Mouse (Mus musculus) CD4-positive, CD25-positive, alpha-beta regulatory T cell, adult 2 months (primary cell): ENCODE data around the gene Pex11b.
"Not testable (repeated sequence)": the region's sequence is repeated elsewhere in the genome, so short reads cannot be mapped to it uniquely, and the experiment has no call there.

ENCODE experiments used
- DNase-seq: peaks from one replicate; pipeline ENCODE4 v3.0.0-alpha.2; 2012; ENCODE audit warnings: low read depth, low spot score

Pex11b gene

DNA sequence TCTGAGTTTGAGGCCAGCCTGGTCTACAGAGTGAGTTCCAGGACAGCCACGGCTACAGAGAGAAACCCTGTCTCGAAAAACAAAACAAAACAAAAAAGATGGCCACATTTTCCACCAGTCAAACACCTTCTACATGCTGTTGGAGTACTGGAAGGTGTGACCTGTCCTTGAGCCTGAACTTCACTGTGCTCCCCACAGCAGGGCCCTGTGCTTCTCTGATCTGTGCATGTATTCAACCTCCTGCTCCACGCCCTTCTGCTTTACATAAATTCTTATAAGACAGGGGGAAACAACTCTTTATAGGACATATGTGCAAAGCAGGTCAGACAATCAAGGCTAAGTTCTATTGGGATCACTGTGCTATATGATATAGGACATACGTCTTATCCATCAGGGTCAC, 12.0 kb upstream of the Pex11b start:
- DNase-seq, result no peak

- DNase-seq, result peak; percentile 97
Observed at GRCm38 (mm10) chr3:96629729-96630600, 5.2 kb upstream of the Pex11b start, which contains the start of gene Rbm8a. Gene Rbm8a (plus strand): TSS chr3:96629933.

DNA sequence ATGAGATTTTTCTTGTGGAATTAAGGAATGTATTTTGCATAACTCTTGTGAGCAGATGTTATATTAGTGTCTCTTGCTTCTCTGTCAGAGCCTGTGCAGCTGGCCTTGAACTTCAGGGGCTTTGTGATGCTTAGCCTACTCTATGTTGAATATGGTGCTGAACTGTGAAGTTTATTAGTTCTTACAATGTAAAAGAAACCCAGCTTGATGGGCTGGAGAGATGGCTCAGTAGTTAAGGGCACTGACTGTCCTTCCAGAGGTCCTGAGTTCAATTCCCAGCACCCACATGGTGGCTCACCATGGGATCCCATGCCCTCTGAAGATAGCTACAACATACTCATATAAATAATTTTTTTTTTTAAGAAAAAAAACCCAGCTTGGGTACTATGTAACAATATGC, 3.1 kb upstream of the Pex11b start:
- no peak for DNase-seq

GRCm38 (mm10) chr3:96634015-96634414, 1.2 kb upstream of the Pex11b start:
- no peak for DNase-seq

DNA sequence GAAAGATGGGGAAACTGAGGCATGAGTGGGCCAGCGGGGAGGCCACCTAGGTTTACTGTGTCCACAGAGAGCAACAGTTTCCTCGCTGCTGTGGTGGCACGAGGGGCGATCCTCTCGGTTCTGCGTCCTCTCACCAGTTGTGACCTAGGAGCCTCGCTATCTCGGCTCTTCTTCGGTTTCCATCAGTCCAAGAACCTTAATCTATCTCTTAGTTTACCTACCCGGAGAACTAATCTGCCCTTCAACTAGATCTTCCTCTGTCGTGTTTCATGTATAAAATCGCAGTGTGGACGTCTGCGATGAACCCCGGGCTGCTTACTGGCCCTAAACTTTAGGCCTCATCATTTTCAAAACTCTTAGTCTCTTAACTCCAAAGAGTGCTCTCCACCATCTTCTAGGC, 730 bp downstream of the Pex11b start:
- no peak for DNase-seq

- DNase-seq, result no peak
Observed at GRCm38 (mm10) chr3:96636448-96636847, 1.3 kb downstream of the Pex11b start.

GRCm38 (mm10) chr3:96639219-96639618, 4.0 kb downstream of the Pex11b start:
- DNase-seq, result peak; percentile 84

GRCm38 (mm10) chr3:96645018-96645649, 10.0 kb downstream of the Pex11b start, which contains the start of gene Itga10:
Gene Itga10 (plus strand): TSS chr3:96645584.
- peak; percentile 51 for DNase-seq

- no peak for DNase-seq
Observed at GRCm38 (mm10) chr3:96647365-96647764, 12.2 kb downstream of the Pex11b start.

- no peak for DNase-seq
Observed at GRCm38 (mm10) chr3:96660901-96661300, 25.7 kb downstream of the Pex11b start.

DNA sequence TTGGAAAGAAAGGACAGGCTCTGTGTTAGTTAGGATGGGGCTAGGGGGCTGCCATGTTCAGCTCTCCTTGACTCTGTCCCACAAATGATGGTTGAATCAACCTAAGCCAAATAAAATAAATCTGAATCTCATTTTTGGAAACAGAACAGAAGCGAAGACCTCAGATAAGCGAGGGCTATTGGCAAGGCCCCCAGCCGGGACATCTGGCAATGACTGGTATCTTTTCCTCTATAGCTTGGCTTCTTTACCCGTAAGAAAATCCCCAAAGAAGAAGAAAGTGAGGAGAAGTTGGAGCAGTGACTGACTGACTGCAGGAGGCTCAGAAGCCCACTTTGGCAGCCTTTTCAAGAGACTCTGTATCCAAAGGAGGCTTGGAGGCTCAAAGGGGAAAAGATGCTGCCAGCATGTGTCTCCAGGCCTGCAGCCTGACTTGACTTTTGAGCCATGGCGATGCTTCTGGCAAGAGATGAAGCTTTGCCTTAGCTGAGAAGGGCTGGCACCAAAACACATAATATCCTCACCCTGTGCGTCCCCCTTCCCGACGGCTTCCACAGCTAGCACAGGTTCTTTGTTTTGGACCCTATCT, 27.6 kb downstream of the Pex11b start:
- DNase-seq, result no peak

DNA sequence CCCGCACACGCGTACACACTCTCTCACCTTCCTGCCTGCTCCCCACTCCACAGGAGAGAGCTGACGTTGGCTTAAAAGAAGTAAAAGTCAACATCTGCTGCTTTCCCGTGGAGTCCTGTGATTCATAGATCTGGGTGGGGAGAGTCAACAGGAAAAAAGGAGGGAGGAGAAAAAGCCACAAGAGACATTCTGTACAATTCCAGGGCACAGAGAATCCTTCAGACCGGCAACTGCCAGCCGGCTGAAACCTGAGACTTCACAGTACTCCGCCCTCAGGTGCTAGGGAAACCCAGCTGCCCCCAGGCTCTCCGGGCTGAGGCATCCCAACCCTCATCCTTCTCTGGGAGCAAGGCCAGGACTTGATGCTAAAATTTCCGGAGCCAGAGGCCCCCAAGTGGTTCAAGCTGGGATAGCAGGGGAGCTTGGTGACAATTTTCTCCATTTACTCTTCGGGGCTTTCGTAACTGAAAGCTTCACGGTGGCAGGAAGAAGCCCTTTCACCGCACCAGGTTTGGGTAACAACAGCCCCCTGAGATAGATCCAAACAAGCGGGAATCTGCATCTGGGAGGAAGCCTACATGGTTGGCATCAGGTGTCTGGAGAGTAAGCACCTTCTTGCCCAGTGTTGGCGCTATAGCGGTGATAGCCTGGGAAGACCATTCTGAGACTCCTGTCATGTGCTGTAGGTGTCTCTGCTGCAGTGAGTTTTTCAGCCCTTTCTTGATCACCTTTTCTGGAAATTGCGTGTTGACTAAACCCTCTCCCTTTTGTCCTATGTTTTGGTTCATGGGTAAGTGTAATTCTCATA, 28.5 kb downstream of the Pex11b start:
- DNase-seq, result peak; percentile 77

- not testable (repeated sequence) for DNase-seq
Observed at GRCm38 (mm10) chr3:96665732-96666363, 30.7 kb downstream of the Pex11b start.

DNA sequence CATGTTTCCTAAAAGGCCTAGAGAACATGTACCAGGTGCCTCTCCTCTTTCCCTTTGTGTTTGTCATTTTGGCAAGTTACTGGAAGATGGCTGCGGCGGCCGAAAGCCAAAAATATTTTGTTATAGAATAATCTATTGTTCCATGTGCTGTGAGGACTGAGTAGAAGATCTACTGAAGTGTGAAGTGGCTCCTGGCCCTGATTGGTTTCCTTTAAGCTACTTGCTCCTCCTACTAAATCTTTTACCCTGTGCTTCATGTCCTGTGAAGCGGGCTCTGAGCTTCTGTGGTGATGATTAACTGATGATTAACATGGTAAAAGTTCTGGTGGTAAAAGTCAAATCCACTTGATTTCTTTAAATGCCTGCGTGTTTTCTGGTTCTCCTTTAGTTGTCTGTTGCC, 31.7 kb downstream of the Pex11b start:
- DNase-seq, result no peak

GRCm38 (mm10) chr3:96667316-96667715, 32.1 kb downstream of the Pex11b start:
- peak; percentile 65 for DNase-seq

DNA sequence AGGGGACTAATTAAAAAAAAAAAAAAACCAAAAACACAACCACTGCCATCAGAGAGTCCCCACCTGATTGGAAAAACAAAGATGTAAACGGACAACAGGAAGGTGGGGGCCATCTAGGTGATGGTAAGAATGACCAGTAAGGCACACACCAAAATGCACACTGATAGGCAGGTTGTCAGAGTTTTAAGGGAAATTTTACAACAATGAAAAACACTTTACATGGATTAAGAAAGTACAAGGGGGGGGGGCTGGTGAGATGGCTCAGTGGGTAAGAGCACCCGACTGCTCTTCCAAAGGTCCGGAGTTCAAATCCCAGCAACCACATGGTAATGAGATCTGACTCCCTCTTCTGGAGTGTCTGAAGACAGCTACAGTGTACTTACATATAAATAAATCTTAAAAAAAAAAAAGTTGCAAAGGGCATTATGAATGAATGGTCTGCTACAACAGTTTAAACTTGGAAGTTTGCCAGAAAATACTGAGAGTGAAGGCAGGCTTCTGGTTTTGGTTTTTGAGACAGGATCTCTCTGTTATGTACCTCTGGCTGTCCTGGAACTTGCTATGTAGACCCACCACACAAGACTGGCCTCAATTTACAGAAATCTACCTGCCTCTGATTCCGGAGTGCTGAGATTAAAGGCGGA, 33.4 kb downstream of the Pex11b start:
- DNase-seq, result no peak

DNA sequence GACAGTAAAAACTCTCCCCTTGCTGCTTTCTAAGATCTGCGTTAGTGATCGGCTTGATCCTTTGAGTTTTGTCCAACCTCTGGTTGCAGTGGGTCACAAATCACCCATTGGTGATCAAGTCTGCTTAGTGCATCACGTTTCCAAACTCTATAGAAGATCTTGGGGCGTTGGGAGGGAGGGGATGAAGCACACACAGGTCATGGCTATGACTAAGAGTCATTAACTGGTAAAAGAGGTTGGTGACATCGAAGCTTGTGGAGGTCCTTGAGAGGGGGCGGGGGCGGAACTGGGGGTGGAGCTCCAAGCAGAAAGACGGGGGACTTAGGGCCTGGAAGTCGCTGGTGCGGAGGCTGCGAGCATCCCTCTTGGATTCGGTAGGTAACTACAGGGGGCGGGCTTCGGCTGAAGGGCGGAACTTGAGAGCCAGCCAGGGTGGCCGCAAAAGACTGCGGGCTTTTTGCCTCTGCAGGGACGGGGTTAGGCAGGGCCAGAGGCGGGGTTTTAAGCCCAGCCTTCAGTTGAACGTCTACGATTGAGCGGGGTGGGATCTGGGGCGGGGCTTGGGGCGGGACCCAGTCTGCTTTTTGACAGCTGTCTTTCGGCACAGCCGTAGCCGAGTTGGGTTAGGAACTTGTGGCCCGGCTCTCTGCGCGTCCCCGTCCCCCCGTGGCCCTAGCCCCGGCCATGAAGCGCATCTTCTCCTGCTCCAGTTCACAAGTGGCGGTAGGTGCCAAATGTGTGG, 34.7 kb downstream of the Pex11b start, which contains the start of gene Ankrd35:
Ankrd35 (plus strand) TSS at position 405 of the 742 bp plus-strand sequence.
- peak; percentile 91 for DNase-seq

- no peak for DNase-seq
Observed at GRCm38 (mm10) chr3:96671519-96671918, 36.3 kb downstream of the Pex11b start.

DNA sequence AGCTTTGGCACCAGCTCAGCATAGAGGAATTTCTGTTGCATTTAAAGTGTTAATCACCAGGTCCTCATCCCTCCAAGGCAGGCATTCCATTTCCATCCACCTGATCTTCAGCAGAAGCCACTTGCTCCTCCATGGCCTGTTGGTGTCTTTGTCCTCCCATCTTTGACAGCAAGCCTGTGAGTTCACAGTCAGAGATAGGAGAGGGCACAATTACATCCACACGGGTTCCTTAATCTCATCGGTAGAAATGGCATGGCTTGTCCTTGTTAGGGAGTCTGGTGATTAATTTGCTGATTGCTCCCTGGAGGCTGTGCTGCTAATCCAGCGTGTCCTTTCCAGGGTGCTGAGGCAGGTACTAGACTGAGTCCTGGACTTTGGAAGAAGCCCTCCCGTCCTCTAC, 38.3 kb downstream of the Pex11b start:
- no peak for DNase-seq

DNA sequence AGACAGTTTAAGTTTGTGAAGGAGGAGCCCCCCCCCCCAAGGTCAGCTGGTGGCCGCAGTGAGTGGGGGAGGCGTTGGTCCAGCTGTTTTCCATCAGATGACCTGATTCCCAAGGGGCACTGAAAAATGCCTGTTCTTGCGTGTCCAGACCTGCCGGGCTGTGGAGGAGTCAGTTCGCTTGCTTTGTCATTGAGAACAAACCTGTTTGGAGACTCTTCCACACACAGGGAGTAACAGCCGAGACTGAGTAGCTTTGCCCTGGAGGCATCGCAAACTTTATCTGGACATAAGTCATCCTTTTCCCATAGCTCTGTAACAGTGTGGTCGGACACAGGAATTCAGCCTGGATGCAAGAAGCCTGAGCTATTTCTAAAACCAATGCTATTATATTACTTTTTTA, 39.3 kb downstream of the Pex11b start:
- DNase-seq, result no peak
